Mouse (Mus musculus) c-Kit-negative CD71-positive TER-119-positive erythroid progenitor cells, embryonic 14.5 days (primary cell): ENCODE data around the gene Gm5294.

Experiments used
- DNase-seq: peaks from one replicate; pipeline ENCODE4 v3.0.0-alpha.2; 2013; ENCODE audit warnings: low read depth, low spot score

Gene Gm5294

DNA sequence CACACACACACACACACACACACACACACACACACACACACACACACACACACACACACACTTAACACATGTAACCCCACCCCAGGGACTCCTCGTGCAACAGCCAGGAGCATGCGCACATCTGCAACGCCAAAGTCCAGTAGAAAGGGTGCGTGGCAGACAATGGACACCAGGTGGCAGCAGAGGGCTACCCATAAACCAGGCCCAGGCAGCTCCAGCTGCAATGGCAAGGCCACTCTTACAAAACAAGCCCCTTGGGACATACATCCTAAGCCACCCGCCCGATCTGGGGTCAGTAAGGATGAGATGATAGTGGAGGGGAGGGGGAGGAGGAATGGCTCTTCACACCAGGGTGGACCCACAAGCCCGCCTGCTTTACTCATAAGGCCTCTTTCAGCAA, 28.2 kb downstream of the Gm5294 start:
- peak; percentile 47 for DNase-seq

DNA sequence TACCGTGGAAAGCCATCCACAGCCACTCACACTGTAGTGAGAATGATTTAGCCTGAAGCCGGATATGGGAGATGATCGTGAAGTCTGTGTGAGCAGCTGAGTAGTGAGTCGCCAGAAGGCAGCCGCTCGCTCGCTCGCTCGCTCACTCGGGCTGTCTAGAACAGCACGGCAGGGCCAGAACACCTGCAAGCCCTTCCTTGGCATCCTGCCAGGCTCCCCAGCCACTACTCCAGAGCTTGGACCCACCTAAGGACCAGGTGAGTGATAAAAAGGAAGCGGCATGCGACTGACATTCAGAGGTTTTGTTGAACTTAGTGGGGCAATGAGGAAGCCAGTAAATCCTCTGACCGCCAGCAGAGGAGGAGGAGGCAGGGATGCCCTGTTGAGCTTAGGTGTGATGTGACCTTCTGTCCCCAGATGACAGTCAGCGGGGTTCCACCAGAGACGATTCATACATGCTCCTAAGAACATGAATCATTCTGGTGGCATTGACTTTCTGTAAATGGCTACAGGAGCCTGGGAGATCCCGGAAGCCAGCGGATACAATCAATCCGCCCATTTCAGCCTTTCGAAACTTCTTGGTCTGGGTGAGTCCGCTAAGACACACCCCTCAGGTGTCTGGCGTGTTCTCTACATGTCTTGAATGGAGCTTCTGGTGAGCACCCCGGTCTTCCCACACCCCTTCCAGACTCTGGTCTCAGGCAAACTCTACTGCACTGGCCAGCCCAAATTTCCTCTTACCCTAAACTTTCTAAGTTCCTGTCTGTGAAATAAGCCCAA, 30.0 kb downstream of the Gm5294 start:
- no peak for DNase-seq

- no peak for DNase-seq
Observed at GRCm38 (mm10) chr5:138850462-138850844, 30.6 kb downstream of the Gm5294 start.

- no peak for DNase-seq
Observed at GRCm38 (mm10) chr5:138851296-138851780, 31.5 kb downstream of the Gm5294 start.

DNA sequence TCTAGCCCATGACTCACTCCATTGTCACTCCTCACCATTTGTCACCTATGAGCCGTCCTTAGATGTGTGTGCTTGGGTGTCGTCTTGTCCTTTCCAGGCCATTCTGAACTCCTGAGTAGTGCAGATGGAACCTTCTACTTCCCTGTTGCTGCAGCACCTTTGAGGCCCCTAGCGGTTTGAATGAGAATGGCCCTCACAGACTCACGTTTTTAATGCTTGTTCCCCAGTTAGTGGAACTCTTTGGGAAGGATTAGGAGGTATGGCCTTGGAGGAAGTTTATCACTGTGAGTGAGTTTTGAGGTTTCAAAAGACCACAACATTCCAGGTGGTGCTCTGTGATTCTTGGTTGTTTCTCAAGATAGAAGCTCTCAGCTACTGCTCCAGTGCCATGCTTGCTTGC, 32.3 kb downstream of the Gm5294 start:
- no peak for DNase-seq

DNA sequence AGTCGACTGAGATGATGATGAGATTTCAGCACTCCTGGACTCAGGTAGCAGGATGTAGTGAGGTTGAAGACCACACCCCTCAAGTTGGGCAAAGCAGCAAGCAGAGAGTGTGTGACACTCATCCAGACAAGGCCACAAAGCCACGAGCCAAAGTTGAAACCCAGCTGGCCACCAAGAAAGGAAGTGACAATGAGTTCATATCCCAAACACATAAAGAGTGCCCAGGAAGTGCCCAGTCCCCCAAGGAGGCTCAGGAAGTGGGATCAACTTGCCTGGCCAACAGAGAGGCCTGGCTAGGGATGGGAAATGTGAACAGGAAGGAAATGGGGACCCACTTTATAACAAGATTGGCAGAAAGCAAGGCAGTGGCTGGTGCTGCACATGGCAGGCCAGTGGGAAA, 33.5 kb downstream of the Gm5294 start:
- DNase-seq = no peak

DNA sequence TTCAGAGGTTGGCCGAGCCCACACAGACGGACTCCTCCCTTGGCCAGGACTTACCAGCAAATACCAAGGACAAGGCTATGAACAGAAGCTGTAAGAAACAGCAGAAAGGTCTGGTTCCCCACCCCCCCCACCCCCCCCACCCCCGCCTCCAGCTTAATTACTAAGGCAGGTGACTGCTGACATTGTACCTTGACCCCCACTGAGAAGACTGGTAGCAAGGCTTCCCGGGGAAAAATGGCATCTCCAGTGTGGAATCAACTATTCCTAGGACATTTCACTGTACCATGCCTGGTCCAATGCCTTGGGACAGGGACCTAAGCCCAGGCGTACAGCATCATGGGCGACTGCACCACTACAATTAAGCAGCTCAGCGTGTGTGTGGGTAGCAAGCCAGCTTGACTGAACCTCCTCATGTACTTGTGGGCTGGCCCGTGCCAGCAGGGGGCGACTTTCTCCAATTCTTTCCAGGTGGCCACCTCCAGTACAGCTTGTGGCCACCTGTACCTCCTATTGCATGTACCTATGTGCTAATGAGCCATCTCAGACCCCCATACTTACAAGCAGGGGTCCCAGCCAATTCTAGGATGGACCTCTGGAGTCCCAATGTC, 37.2 kb downstream of the Gm5294 start:
- DNase-seq = no peak

DNA sequence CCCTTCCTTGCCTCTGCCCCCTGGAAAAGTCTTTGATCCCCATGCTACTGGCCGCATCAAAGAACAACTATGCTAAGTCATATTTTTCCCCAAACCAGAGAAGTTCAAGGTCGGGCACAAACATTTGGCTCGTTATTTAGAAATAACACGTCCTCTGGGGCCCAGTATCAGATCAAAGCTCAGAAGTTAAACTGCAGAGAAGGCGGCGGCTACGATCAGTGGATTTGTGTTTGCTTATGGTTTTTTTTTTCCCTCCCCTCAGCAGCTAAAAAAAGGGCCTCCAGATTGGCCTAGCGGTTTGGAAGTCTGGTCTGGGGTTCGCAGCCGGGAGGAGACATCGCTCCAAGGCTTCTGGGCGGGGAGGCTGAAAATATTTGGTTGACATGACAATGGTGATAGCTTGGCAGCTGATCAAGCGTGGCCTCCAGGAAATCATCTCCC, 38.0 kb downstream of the Gm5294 start:
- no peak for DNase-seq

GRCm38 (mm10) chr5:138863681-138864146, 43.8 kb downstream of the Gm5294 start:
- no peak for DNase-seq

DNA sequence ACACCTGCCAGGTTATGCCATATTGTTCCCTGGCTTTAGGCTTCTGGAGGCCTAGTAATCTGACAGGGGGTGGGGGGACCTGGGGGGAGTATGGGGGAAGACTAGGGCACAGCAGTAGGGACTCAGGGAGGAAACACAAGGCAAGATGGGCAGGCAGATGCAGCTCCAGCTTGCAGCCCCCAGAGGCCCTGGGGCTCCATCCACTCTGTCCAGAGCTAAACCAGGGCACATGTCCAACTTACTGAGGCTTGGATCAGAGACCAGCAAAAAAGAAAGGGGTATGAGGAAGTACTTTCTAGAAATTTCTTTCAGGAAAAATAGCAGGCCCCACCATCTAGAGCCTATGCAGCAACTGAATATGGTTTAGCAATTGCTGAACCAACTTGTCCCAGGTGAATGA, 44.3 kb downstream of the Gm5294 start:
- DNase-seq = no peak

- no peak for DNase-seq
Observed at GRCm38 (mm10) chr5:138864880-138865279, 45.0 kb downstream of the Gm5294 start.

- DNase-seq = no peak
Observed at GRCm38 (mm10) chr5:138865637-138866036, 45.8 kb downstream of the Gm5294 start.
